Mouse (Mus musculus) heart, postnatal 0 days (tissue): ENCODE measurements at regions not wholly inside any gene's neighbourhood (a gene's known extent, or its start where the extent isn't known, plus 50 kb on each side); places are given as distances from the start of the nearest gene placed in this dataset.
A peak's percentile ranks its signal among the peaks of the same experiment; 100 is the strongest.

Source experiments
- ATAC-seq: fragments of 200-750 bp; cut with Nextera tagmentation; 2 replicates; pipeline ENCODE4 v1.8.0; 2017; ENCODE audit warnings: low read depth, moderate number of reproducible peaks, moderate library complexity; ENCODE audit not compliant: insufficient read depth
- DNase-seq: peaks from one replicate; pipeline ENCODE4 v3.0.0-alpha.2; 2016; ENCODE audit warnings: low spot score
- H3K27ac ChIP-seq: fragments of 300-500 bp; sonication (generic); 2 replicates; pipeline ENCODE4 v1.5.1; 2014; ENCODE audit warnings: low read depth, mild to moderate bottlenecking
- H3K27me3 ChIP-seq: fragments of 300-500 bp; sonication (generic); 2 replicates; pipeline ENCODE4 v1.6.1; 2014; ENCODE audit warnings: low read length, mixed read lengths; ENCODE audit not compliant: control insufficient read depth, insufficient read depth
- H3K36me3 ChIP-seq: fragments of 300-500 bp; sonication (generic); replicated peaks from 2 replicates; pipeline ENCODE4 v1.6.1; 2014; ENCODE audit warnings: low read length, mixed read lengths; ENCODE audit not compliant: control insufficient read depth, insufficient read depth
- H3K4me1 ChIP-seq: fragments of 300-500 bp; sonication (generic); 2 replicates; pipeline ENCODE4 v1.6.1; 2014; ENCODE audit warnings: antibody characterized with exemption; ENCODE audit not compliant: control insufficient read depth, insufficient read depth
- H3K4me2 ChIP-seq: fragments of 300-500 bp; sonication (generic); 2 replicates; pipeline ENCODE4 v1.6.1; 2014; ENCODE audit warnings: low read depth, mild to moderate bottlenecking, low read length, moderate library complexity
- H3K4me3 ChIP-seq: fragments of 300-500 bp; sonication (generic); 2 replicates; pipeline ENCODE4 v1.5.1; 2014; ENCODE audit warnings: low read depth, low read length
- H3K9ac ChIP-seq: fragments of 300-500 bp; sonication (generic); replicated peaks from 2 replicates; pipeline ENCODE4 v1.6.1; 2014; ENCODE audit warnings: low read depth, low read length, mixed read lengths
- H3K9me3 ChIP-seq: fragments of 300-500 bp; sonication (generic); replicated peaks from 2 replicates; pipeline ENCODE4 v1.6.1; 2016; ENCODE audit warnings: low read length; ENCODE audit not compliant: control insufficient read depth
- CTCF ChIP-seq: IDR thresholded peaks from 2 replicates; pipeline ENCODE4 v1.5.1; 2016; ENCODE audit warnings: antibody characterized with exemption, control low read depth, low read depth
- EP300 ChIP-seq: IDR thresholded peaks from 2 replicates; pipeline ENCODE4 v1.6.1; 2016; ENCODE audit warnings: antibody characterized with exemption, low read depth
- WGBS: fragments of 180-500 bp; shearing (Covaris S2); extraction: QIAGEN DNeasy Blood & Tissue Kit; methylation state at CpG from one replicate; pipeline ENCODE4 v1.1.7; 2014; 5-methylcytosine and 5-hydroxymethylcytosine counted together

DNA sequence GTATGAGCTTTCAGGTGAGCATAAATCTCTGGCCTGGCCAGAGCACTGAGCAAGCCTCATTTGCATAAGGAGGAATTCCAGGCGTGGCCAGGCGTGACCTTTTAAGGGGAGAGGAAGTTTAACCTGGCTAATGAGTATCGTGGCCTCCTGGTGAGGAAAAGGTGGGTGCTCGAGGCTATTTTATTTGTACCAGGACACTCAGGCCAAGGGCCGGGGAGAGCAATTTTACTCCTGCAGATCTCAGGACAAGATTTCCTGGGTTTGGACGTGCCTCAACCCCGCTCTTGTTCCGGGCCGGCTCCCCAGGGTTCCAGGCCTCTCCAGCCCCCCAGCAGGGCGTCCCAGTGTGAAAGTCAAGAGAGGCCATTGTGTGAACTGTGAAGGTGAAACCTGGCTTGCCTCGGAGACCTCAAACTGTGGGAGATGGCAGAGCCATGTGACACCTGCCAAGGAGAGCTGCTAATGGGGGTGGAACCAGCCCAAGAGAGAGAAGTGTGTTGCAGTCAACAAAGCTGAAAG, 54.3 kb upstream of the Hs6st1 start:
- H3K4me1 ChIP-seq: peaks cover 23% of the 10 kb centered on the region
- H3K36me3 ChIP-seq: no peaks in the 10 kb centered on the region
- no peaks in the 10 kb centered on the region for H3K27me3 ChIP-seq
- WGBS: 59% methylated on average over 11 of the region's 11 CpGs
- no peak for DNase-seq
- H3K4me3 ChIP-seq: no peak overlapping the region
- ATAC-seq: no peak
- H3K9me3 ChIP-seq: no peaks in the 10 kb centered on the region
- H3K9ac ChIP-seq: no peak overlapping the region
- no peak overlapping the region for H3K27ac ChIP-seq
- no peak for TF ChIP-seq EP300
- no peak for TF ChIP-seq CTCF
- H3K4me2 ChIP-seq: no peak overlapping the region

DNA sequence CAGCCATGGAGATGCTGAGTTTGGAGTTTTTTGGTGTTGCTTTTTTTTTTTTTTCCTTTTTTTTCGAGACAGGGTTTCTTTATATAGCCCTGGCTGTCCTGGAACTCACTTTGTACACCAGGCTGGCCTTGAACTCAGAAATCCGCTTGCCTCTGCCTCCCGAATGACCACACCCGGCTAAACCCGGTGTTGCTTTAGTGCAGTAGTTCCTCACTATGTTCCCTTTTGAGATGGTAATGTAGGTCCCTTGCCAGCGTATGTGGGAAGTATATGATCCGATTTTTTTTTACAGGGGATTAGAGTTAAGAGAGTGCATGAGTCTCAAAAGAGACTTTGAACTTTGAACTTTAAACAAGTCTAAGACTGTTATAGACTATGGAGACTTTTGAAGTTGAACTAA, 53.8 kb upstream of the Hs6st1 start:
- peaks cover 18% of the 10 kb centered on the region for H3K4me1 ChIP-seq
- WGBS: 81% methylated on average over 7 of the region's 7 CpGs
- TF ChIP-seq CTCF (no peak), EP300 (no peak)
- ATAC-seq: no peak
- no peak overlapping the region for H3K9ac ChIP-seq
- H3K4me2 ChIP-seq: no peak overlapping the region
- H3K9me3 ChIP-seq: 0 out of 2 replicates have a peak, but pooled peaks cover 3% of the 10 kb centered on the region
- no peaks in the 10 kb centered on the region for H3K27me3 ChIP-seq
- no peak overlapping the region for H3K4me3 ChIP-seq
- H3K36me3 ChIP-seq: no peaks in the 10 kb centered on the region
- no peak for DNase-seq
- H3K27ac ChIP-seq: no peak overlapping the region

DNA sequence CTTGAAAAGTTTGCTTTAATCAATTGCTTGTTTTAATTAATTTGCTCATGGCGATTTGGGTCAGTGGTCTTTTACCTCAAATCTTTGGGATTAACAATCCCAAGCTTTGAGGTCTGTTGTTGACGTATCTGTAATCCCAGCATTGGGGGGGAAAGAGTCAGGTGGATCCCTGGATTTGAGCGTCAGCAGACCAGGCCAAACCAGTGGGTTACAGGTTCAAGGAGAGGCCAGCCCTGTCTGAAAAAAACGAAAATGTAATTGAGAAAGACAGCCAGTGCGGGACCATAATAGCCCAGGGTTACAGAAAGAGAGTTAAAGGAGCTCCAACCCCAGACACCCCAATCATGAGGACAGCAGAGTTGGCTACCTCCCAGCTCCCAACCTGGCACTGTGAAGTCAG, 53.0 kb upstream of the Hs6st1 start:
- no peak for TF ChIP-seq EP300
- TF ChIP-seq CTCF: no peak
- Histone ChIP-seq H3K36me3 (no peaks in the 10 kb centered on the region), H3K4me3 (no peak overlapping the region), H3K4me2 (no peak overlapping the region), H3K27me3 (no peaks in the 10 kb centered on the region), H3K9me3 (0 out of 2 replicates have a peak, but pooled peaks cover 3% of the 10 kb centered on the region), H3K27ac (no peak overlapping the region), H3K4me1 (peaks cover 18% of the 10 kb centered on the region; the same call in 1 of the 2 replicates), H3K9ac (no peak overlapping the region)
- WGBS: 72% methylated on average over 5 of the region's 5 CpGs
- DNase-seq (no peak), ATAC-seq (no peak)

DNA sequence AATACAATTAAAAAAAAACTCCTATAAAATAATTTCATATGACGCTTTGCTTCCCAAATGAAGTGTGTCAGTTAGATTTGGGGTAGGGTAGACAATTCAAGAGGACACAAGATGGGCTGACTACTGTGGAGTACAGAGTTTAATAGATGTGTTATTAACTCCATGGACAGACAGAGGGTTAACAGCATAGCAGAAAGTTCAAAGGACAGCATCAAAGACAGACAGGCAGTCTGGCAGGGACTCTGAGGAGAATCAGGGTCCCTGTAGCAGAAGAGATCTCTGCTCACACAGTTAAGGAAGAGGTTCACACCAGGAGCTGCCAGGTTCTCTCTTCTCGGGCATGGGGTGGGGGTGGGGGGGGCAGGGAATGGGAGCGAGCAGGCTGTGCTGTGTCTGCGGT, 51.6 kb upstream of the Hs6st1 start:
- H3K27me3 ChIP-seq: no peaks in the 10 kb centered on the region
- peak overlapping the region; percentile 21; the same call in 1 of the 2 replicates for H3K4me2 ChIP-seq
- H3K9me3 ChIP-seq: 0 out of 2 replicates have a peak, but pooled peaks cover 3% of the 10 kb centered on the region
- H3K36me3 ChIP-seq: no peaks in the 10 kb centered on the region
- 39% methylated on average over 4 of the region's 4 CpGs for WGBS
- TF ChIP-seq EP300 (no peak), CTCF (no peak)
- H3K4me3 ChIP-seq: no peak overlapping the region
- H3K4me1 ChIP-seq: peaks cover 18% of the 10 kb centered on the region; the same call in 1 of the 2 replicates
- no peak overlapping the region; the same call in 1 of the 2 replicates for H3K27ac ChIP-seq
- H3K9ac ChIP-seq: no peak overlapping the region
- DNase-seq (no peak), ATAC-seq (peak; percentile 10; the same call in 1 of the 2 replicates)

DNA sequence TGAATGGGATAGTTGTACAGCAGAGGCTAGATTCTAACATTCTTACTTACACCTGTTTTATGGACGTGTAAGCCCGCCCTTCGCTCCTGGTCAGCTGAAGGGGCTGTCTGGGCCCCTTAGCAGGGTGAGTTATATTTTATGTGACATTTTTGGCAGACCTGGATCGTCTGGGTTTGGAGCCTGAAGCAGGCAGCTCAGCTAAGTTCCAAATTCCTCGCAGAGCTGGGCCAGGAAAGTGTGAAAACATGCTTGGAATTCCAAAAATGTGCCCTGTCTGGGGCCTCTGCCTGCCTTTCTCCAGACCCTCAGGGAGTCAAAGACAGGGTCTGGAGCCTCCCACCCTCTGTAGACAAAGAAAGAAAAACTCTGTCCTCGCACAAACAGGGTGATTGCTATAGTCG, 51.1 kb upstream of the Hs6st1 start:
- TF ChIP-seq CTCF (no peak), EP300 (no peak)
- Histone ChIP-seq H3K4me2 (peak overlapping the region; percentile 21; the same call in 1 of the 2 replicates), H3K27me3 (no peaks in the 10 kb centered on the region), H3K9me3 (0 out of 2 replicates have a peak, but pooled peaks cover 3% of the 10 kb centered on the region), H3K36me3 (no peaks in the 10 kb centered on the region), H3K4me1 (peaks cover 18% of the 10 kb centered on the region; the same call in 1 of the 2 replicates), H3K9ac (no peak overlapping the region), H3K4me3 (no peak overlapping the region), H3K27ac (no peak overlapping the region; the same call in 1 of the 2 replicates)
- 9% methylated on average over 7 of the region's 7 CpGs for WGBS
- DNase-seq (no peak), ATAC-seq (peak; percentile 80)

DNA sequence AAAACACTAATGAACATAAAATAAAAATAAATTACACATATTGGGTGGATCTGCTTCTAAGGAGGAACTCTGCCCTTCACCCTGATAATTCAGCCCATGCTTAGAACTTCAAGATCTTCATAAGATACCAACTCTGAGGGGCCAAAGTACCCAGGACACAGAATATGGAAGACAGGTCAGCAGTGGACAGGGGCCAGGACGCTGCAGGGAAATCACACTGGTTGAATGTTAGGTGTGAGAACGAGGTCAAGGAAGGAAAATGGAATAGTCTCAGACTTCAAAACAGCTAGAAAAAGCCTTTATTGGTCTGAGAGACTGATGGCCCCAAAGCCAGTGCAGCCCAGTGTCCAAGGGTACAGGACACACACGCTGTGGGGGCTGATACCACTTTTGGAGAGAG, 50.5 kb upstream of the Hs6st1 start:
- no peak overlapping the region for H3K9ac ChIP-seq
- WGBS: 52% methylated on average over 3 of the region's 3 CpGs
- 0 out of 2 replicates have a peak, but pooled peaks cover 3% of the 10 kb centered on the region for H3K9me3 ChIP-seq

More for the DNA sequence above, 50.5 kb upstream of the Hs6st1 start:
- Histone ChIP-seq H3K27me3 (no peaks in the 10 kb centered on the region), H3K4me2 (no peak overlapping the region), H3K27ac (no peak overlapping the region), H3K4me3 (no peak overlapping the region), H3K36me3 (no peaks in the 10 kb centered on the region), H3K4me1 (peaks cover 18% of the 10 kb centered on the region; the same call in 1 of the 2 replicates)
- DNase-seq: no peak
- TF ChIP-seq CTCF (no peak), EP300 (no peak)
- no peak for ATAC-seq
